Mouse (Mus musculus) layer of hippocampus, adult 6 months (tissue): Measurements from ENCODE around the gene Calcoco1. TPM values are rescaled to one million over a fixed set of nuclear protein-coding genes. Genes with fewer than 3 reads are reported as not detected.

Source experiments
- long read RNA-seq, 2 experiments: library from polyadenylated mRNA; unstranded; transcript quantifications; one replicate each; pipeline ENCODE4 v2.0.0; 2019 to 2020
- microRNA-seq: library from miRNA; unstranded; fragments of <30 nt; microRNA quantifications from one replicate; pipeline ENCODE4 v1.2.0, GENCODE M21; 2020
- polyA plus RNA-seq: library from polyadenylated mRNA; unstranded; fragments of <200 nt; fragmentation: Nextera tagmentation; gene quantifications from 2 replicates; pipeline ENCODE4 v1.2.3, GENCODE M21; 2021

Gene Calcoco1
- 46.5 and 48.5 TPM in 2 replicates for polyA plus RNA-seq
- long read RNA-seq, experiment 1, transcript Calcoco1-201 (15 exons, 2,824 nt): major isoform, 6 of 8 reads
- long read RNA-seq, experiment 1, partial matches to known transcripts: 2 of 8 reads
- long read RNA-seq, experiment 1, other reads (novel, unspliced or antisense): 0 of 8 reads
- long read RNA-seq, experiment 2, transcript Calcoco1-204 (14 exons, 2,968 nt): minor isoform, 7 of 163 reads
- long read RNA-seq, experiment 2, transcript Calcoco1-201 (15 exons, 2,824 nt): major isoform, 127 of 163 reads
- long read RNA-seq, experiment 2, partial matches to known transcripts: 12 of 163 reads
- long read RNA-seq, experiment 2, other reads (novel, unspliced or antisense): 17 of 163 reads

GRCm38 (mm10) chr15:102721980-102722475, at the start of gene Calcoco1:
Gene Calcoco1, minus strand, starts transcription at chr15:102722178.

GRCm38 (mm10) chr15:102672215-102673071, 49.5 kb downstream of the Calcoco1 start, which contains the start of gene Atp5g2:
Gene Atp5g2, minus strand, starts transcription at chr15:102672352.

Small RNAs within 50 kb of the gene (microRNA-seq; reads per million reads assigned to microRNA genes)
- gene Mir688: not detected

Other genes starting within 250 kb of the Calcoco1 start
- gene Gm10337, start 218.5 kb downstream of the Calcoco1 start, polyA plus RNA-seq: not detected in 2 replicates
- 28.2 and 31.6 TPM in 2 replicates for gene Map3k12, start 205.1 kb downstream of the Calcoco1 start, polyA plus RNA-seq
- gene Tarbp2, start 204.0 kb downstream of the Calcoco1 start, polyA plus RNA-seq: 13.2 and 15.6 TPM in 2 replicates
- not detected in 2 replicates for gene Npff, start 197.2 kb downstream of the Calcoco1 start, polyA plus RNA-seq
- gene Gm28047, start 97.1 kb downstream of the Calcoco1 start, polyA plus RNA-seq: 0.49 and 0.65 TPM in 2 replicates
- gene Atf7, start 96.7 kb downstream of the Calcoco1 start, polyA plus RNA-seq: 19.9 and 23.1 TPM in 2 replicates
- gene Atp5g2, start 49.8 kb downstream of the Calcoco1 start, polyA plus RNA-seq: 338 and 403 TPM in 2 replicates
- not detected in 2 replicates for gene Hoxc13, start 198.9 kb upstream of the Calcoco1 start, polyA plus RNA-seq
- not detected in 2 replicates for gene Hoxc12, start 214.6 kb upstream of the Calcoco1 start, polyA plus RNA-seq
- not detected in 2 replicates for gene Hoxc11, start 232.2 kb upstream of the Calcoco1 start, polyA plus RNA-seq
- not detected in 2 replicates for gene Hoxc10, start 244.6 kb upstream of the Calcoco1 start, polyA plus RNA-seq
- not detected in 2 replicates for gene Hoxc5, start 245.3 kb upstream of the Calcoco1 start, polyA plus RNA-seq